Mouse (Mus musculus): ENCODE results near the gene Tgm2. TPM values are rescaled to one million over a fixed set of nuclear protein-coding genes. Genes with fewer than 3 reads are reported as not detected.

Gene Tgm2
- polyA plus RNA-seq, 1 experiment from 2014 or later = 160 TPM

DNA sequence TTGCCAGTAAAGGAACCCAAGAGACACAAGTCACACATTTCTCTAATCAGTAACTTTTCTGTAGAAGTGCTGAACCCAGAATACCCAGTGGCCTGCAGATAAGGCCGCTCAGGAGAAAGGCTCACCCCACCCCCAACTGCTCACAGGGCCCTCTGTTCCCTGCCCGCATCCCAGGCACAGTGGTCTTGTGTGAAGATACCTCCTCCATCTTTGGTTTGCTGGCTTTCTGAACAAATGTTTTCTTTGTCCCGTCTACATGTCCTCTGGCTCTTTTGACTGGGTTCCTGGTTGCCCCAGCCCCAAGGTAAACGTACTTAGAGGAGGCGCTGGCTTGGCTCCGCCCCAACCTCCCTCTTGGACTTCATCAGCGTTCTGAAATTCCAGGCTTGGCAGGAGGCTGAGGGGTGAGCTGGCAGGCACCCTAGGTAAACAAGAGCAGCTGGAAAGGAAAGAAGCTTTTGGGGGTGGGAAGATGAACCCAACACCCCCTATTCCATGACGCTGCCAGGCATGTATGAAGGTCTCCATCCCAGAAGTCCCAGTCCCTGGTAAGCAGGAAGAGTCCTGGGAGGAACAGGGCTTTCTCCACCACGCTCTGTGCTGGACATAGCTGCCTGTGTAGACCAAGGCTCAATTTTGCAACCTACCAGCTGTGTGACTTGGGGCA, 32.5 kb downstream of the Tgm2 start:
- whole genome bisulfite sequencing = 10% methylated on average over 9 of the region's 9 CpGs
- Histone ChIP-seq H3K27ac (replicated peaks in 1 of 2; ENCODE audit: control insufficient read depth in 1 of 2, insufficient read depth in 1 of 2, low read depth in 2 of 2, low read length in 2 of 2) (peak overlapping the region; percentile 85 to 89), H3K4me2 (ENCODE audit: low read length) (peak overlapping the region; percentile 46), H3K27me3 (ENCODE audit: control insufficient read depth, insufficient read depth, low read length) (no peaks in the 10 kb centered on the region), H3K4me1 (ENCODE audit: control insufficient read depth in 2 of 2, insufficient read depth in 2 of 2, low read length in 2 of 2) (peaks cover 26 to 42% of the 10 kb centered on the region in 2 experiments), H3K9ac (ENCODE audit: low read length) (peak overlapping the region; percentile 42; the same call in 1 of the 2 replicates), H3K36me3 (ENCODE audit: control insufficient read depth, insufficient read depth, low read length) (peaks cover 29% of the 10 kb centered on the region), H3K9me3 (ENCODE audit: control insufficient read depth, low read length) (no peaks in the 10 kb centered on the region), H3K4me3 (ENCODE audit: control insufficient read depth in 1 of 2, insufficient read depth in 1 of 2, low read depth in 1 of 2, low read length in 2 of 2) (peak overlapping the region in 1 of 2 experiments; percentile 21; a peak in 2 of 4 replicates)
- peak; percentile 45 for ATAC-seq (ENCODE audit: insufficient number of reproducible peaks, insufficient read depth, low FRiP score, low read depth)

DNA sequence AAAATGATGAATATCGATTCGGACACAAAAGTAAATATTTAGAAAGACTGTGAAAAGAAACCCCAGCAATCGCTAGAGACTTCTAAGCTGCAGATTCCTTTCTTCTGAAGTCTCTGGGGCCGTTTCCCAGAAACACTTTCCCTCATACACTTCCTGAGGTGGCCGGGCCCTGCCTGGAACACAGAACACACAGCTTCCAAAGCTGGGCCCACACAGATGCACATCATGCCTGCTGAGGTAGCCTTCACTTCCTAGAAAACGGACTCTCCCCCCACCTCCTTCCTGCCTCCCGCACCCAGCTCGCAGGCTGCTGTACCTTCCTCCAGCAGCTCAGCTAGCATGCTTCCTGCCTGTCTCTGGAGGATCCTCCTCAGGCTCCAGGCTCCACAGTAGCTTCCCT, 36.7 kb downstream of the Tgm2 start:
- Histone ChIP-seq H3K4me1 (ENCODE audit: control insufficient read depth in 2 of 2, insufficient read depth in 2 of 2, low read length in 2 of 2) (peaks cover 20 to 33% of the 10 kb centered on the region in 2 experiments), H3K36me3 (ENCODE audit: control insufficient read depth, insufficient read depth, low read length) (no peaks in the 10 kb centered on the region), H3K27me3 (ENCODE audit: control insufficient read depth, insufficient read depth, low read length) (no peaks in the 10 kb centered on the region), H3K9me3 (ENCODE audit: control insufficient read depth, low read length) (no peaks in the 10 kb centered on the region), H3K9ac (ENCODE audit: low read length) (no peak overlapping the region), H3K4me3 (ENCODE audit: control insufficient read depth in 1 of 2, insufficient read depth in 1 of 2, low read depth in 1 of 2, low read length in 2 of 2) (no peak overlapping the region), H3K27ac (replicated peaks in 1 of 2; ENCODE audit: control insufficient read depth in 1 of 2, insufficient read depth in 1 of 2, low read depth in 2 of 2, low read length in 2 of 2) (peak overlapping the region; percentile 21 to 60), H3K4me2 (ENCODE audit: low read length) (no peak overlapping the region)
- WGBS = 41% methylated on average over 8 of the region's 8 CpGs
- no peak for ATAC-seq (ENCODE audit: insufficient number of reproducible peaks, insufficient read depth, low FRiP score, low read depth)

DNA sequence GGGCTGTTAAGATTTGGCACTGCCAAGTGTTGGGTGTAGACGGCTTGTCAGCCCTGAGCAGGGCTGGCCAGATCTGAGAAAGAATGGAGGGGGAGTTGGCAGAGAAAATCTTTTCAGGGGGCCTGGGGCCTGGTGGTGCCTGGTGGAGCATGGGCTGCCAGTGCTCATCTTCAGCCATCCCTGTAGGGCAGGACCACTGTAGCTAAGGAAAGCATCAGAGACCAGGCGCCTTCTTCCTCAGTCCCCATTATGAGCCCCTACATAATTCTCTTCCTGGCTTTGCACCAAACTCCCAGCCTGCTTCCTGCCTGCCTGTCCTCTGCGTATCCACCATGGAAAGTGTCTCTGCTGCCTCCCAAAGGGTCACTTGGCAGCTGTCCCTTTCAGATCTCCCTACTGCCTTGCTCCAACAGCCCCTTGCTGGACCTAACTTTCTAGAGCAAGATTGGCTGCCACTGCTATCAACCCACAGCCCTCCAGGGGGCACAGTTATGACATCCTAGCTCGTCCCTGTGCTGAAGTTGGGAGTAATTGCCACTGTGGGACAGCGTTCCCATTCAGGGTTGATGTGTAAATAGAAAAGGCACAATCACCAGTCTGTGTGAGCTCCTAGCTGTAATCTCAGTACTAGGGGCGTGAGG, 39.2 kb downstream of the Tgm2 start:
- Histone ChIP-seq H3K9ac (ENCODE audit: low read length) (no peak overlapping the region), H3K4me1 (ENCODE audit: control insufficient read depth in 2 of 2, insufficient read depth in 2 of 2, low read length in 2 of 2) (peaks cover 8 to 17% of the 10 kb centered on the region in 2 experiments)

DNA sequence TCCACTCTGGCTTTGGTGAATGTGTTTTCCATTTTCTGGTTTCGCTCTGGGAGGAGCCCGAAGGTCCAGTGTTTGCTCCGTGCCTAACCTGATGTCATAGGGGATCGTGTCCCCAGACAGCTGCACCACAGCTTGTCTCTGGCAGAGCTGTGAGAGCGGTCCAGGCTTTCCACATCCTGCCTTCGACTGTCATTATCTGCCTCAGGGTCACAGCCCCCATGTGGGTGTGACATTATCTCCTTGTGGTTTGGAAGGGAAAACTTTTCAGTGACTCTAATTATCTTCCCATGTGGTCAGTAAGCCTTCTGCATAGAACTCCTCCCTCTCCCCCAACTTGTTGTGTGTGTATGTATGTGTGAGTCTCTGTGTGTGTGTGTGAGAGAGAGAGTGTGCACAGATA, 40.6 kb downstream of the Tgm2 start:
- Histone ChIP-seq H3K36me3 (ENCODE audit: control insufficient read depth, insufficient read depth, low read length) (no peaks in the 10 kb centered on the region), H3K27ac (replicated peaks in 1 of 2; ENCODE audit: control insufficient read depth in 1 of 2, insufficient read depth in 1 of 2, low read depth in 2 of 2, low read length in 2 of 2) (no peak overlapping the region), H3K4me1 (ENCODE audit: control insufficient read depth in 2 of 2, insufficient read depth in 2 of 2, low read length in 2 of 2) (peaks cover 8 to 17% of the 10 kb centered on the region in 2 experiments), H3K9me3 (ENCODE audit: control insufficient read depth, low read length) (no peaks in the 10 kb centered on the region), H3K4me3 (ENCODE audit: control insufficient read depth in 1 of 2, insufficient read depth in 1 of 2, low read depth in 1 of 2, low read length in 2 of 2) (no peak overlapping the region), H3K27me3 (ENCODE audit: control insufficient read depth, insufficient read depth, low read length) (no peaks in the 10 kb centered on the region), H3K9ac (ENCODE audit: low read length) (no peak overlapping the region), H3K4me2 (ENCODE audit: low read length) (no peak overlapping the region)
- 72% methylated on average over 6 of the region's 6 CpGs for WGBS
- ATAC-seq (ENCODE audit: insufficient number of reproducible peaks, insufficient read depth, low FRiP score, low read depth) = no peak

More for the DNA sequence above, 39.2 kb downstream of the Tgm2 start:
- Histone ChIP-seq H3K4me3 (ENCODE audit: control insufficient read depth in 1 of 2, insufficient read depth in 1 of 2, low read depth in 1 of 2, low read length in 2 of 2) (no peak overlapping the region), H3K27ac (replicated peaks in 1 of 2; ENCODE audit: control insufficient read depth in 1 of 2, insufficient read depth in 1 of 2, low read depth in 2 of 2, low read length in 2 of 2) (peak overlapping the region; percentile 46 to 52), H3K9me3 (ENCODE audit: control insufficient read depth, low read length) (no peaks in the 10 kb centered on the region), H3K4me2 (ENCODE audit: low read length) (no peak overlapping the region), H3K27me3 (ENCODE audit: control insufficient read depth, insufficient read depth, low read length) (no peaks in the 10 kb centered on the region), H3K36me3 (ENCODE audit: control insufficient read depth, insufficient read depth, low read length) (no peaks in the 10 kb centered on the region)
- 27% methylated on average over 6 of the region's 6 CpGs for WGBS
- peak; percentile 65 for ATAC-seq (ENCODE audit: insufficient number of reproducible peaks, insufficient read depth, low FRiP score, low read depth)

DNA sequence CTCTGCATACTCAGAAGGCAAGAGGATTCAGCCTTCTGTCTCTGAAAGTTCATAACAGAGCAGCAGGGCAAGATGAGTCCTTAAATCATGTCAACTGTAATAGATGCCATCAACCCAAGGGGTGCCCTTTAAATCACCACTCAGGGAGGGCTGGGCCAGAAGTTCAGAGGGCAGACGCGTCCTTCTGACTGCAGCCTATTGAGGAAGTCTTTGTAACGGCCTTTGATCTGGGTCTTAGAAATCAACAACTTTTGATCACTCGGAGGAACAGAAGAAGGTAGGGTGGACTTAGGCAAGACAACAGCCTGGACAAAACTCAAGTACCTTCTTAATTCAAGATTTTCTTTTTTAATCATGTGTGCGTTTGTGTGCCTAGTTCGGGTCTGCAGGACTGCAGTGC, 41.3 kb downstream of the Tgm2 start:
- H3K4me3 ChIP-seq (ENCODE audit: control insufficient read depth in 1 of 2, insufficient read depth in 1 of 2, low read depth in 1 of 2, low read length in 2 of 2) = no peak overlapping the region
- no peaks in the 10 kb centered on the region for H3K36me3 ChIP-seq (ENCODE audit: control insufficient read depth, insufficient read depth, low read length)
- no peak overlapping the region for H3K9ac ChIP-seq (ENCODE audit: low read length)
- H3K27me3 ChIP-seq (ENCODE audit: control insufficient read depth, insufficient read depth, low read length) = no peaks in the 10 kb centered on the region
- no peak overlapping the region for H3K27ac ChIP-seq (replicated peaks in 1 of 2; ENCODE audit: control insufficient read depth in 1 of 2, insufficient read depth in 1 of 2, low read depth in 2 of 2, low read length in 2 of 2)
- no peaks in the 10 kb centered on the region for H3K9me3 ChIP-seq (ENCODE audit: control insufficient read depth, low read length)
- no peak overlapping the region for H3K4me2 ChIP-seq (ENCODE audit: low read length)
- H3K4me1 ChIP-seq (ENCODE audit: control insufficient read depth in 2 of 2, insufficient read depth in 2 of 2, low read length in 2 of 2) = peaks cover 8 to 17% of the 10 kb centered on the region in 2 experiments
- ATAC-seq (ENCODE audit: insufficient number of reproducible peaks, insufficient read depth, low FRiP score, low read depth) = no peak
- WGBS = 90% methylated on average over 6 of the region's 6 CpGs

DNA sequence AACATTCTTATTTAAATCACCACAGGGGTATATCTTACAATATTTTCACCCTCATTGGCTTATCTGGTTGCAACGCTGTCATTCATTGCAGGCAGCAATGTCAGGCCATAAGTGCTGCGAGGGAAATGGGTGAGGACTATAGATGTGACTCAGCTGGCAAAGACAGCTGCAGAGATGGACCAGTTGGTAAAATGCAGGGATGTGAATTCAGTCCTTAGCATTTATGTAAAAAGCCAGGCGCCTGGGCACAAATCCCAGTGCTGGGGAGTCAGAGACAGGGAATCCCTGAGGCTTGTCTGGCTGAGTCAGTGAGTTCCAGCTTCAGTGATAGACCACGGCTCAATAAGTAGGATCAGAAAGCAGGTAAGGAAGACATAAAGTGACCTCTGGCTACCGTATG, 44.5 kb downstream of the Tgm2 start:
- WGBS = 69% methylated on average over 5 of the region's 5 CpGs
- Histone ChIP-seq H3K27me3 (ENCODE audit: control insufficient read depth, insufficient read depth, low read length) (no peaks in the 10 kb centered on the region), H3K9me3 (ENCODE audit: control insufficient read depth, low read length) (no peaks in the 10 kb centered on the region), H3K36me3 (ENCODE audit: control insufficient read depth, insufficient read depth, low read length) (no peaks in the 10 kb centered on the region), H3K4me3 (ENCODE audit: control insufficient read depth in 1 of 2, insufficient read depth in 1 of 2, low read depth in 1 of 2, low read length in 2 of 2) (no peak overlapping the region), H3K4me2 (ENCODE audit: low read length) (no peak overlapping the region), H3K27ac (replicated peaks in 1 of 2; ENCODE audit: control insufficient read depth in 1 of 2, insufficient read depth in 1 of 2, low read depth in 2 of 2, low read length in 2 of 2) (no peak overlapping the region), H3K9ac (ENCODE audit: low read length) (no peak overlapping the region), H3K4me1 (ENCODE audit: control insufficient read depth in 2 of 2, insufficient read depth in 2 of 2, low read length in 2 of 2) (peaks cover 1 to 2% of the 10 kb centered on the region in 2 experiments)
- no peak for ATAC-seq (ENCODE audit: insufficient number of reproducible peaks, insufficient read depth, low FRiP score, low read depth)

DNA sequence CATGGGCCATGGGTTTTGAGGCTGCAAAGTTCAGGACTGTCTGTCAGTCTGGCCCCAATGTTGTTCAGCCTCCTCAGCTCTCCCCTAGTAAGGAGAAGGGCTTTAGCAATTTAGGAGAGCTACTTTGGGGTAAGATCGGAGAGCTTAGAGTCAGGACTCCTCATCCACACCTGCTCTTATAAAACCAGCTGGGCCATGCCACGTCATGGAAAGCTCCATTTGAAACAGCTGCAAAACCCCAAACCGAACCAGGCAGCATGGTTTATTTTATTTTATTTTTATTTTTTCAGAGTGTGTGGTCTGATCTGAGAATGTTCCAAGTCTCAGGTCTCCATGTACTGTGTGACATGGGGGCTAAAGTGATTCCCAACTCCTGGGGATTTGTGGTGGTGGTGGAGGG, 46.7 kb downstream of the Tgm2 start:
- Histone ChIP-seq H3K9ac (ENCODE audit: low read length) (no peak overlapping the region), H3K4me1 (ENCODE audit: control insufficient read depth in 2 of 2, insufficient read depth in 2 of 2, low read length in 2 of 2) (peaks cover 4 to 10% of the 10 kb centered on the region in 2 experiments), H3K9me3 (ENCODE audit: control insufficient read depth, low read length) (no peaks in the 10 kb centered on the region), H3K36me3 (ENCODE audit: control insufficient read depth, insufficient read depth, low read length) (no peaks in the 10 kb centered on the region), H3K27ac (replicated peaks in 1 of 2; ENCODE audit: control insufficient read depth in 1 of 2, insufficient read depth in 1 of 2, low read depth in 2 of 2, low read length in 2 of 2) (no peak overlapping the region), H3K27me3 (ENCODE audit: control insufficient read depth, insufficient read depth, low read length) (no peaks in the 10 kb centered on the region), H3K4me3 (ENCODE audit: control insufficient read depth in 1 of 2, insufficient read depth in 1 of 2, low read depth in 1 of 2, low read length in 2 of 2) (no peak overlapping the region), H3K4me2 (ENCODE audit: low read length) (no peak overlapping the region)
- WGBS = 81% methylated on average over 3 of the region's 3 CpGs
- ATAC-seq (ENCODE audit: insufficient number of reproducible peaks, insufficient read depth, low FRiP score, low read depth) = no peak

All from heart, embryonic 14.5 days (tissue).